Mouse (Mus musculus): ENCODE data around the gene Gucy2d.

Gene Gucy2d

DNA sequence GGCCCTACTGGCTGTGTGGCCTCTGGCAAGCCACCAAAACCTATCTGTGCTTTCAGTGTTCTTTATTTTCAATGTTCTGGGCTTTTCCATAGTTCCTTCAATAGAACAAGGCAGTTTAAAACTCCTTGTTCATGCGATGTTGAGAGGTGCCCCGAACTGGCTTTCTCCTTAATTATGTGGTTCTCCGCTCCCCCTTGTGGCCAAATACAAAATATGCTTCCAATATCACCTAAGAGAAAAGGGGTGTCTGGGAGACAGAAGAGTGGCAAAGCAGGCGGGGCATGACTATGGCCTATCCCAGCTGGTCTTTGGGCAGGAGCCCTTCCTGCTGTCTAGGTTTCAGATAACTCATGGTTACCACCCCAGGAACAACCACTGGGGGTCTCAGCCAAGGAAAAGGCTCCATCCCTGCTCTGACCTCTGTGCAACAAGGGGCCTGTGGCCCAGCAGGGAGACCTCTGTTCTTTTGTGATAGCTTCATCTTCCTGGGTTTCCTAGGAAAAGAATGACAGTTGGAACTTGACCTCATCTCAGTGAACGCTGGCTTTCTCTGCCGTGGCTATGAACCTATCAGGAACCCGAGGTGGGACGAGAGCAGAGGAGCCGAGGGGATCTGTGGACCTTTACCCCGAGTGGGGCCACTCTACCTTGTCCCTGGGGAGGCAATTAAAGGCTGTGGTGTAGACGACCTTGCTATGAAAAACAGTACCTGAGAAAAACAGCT, 7.5 kb downstream of the Gucy2d start:
- DNase-seq, result peak; percentile 45

DNA sequence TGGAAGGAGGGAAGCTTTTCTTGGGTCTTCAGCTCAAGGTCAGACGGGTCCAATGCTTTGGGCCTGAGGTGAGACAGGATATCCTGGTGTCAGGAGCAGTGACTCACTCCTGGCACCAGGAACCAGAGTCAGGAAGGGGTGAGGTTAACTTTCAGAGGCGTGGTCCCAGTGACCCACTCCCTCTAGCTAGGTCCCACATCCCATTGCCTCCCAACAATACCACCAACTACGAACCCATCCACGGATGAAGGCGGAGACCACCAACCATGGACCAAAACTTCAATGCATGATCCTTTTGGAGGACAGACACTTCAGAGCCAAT, 8.1 kb downstream of the Gucy2d start:
- DNase-seq, result no peak

GRCm38 (mm10) chr7:98449696-98450095, 9.5 kb downstream of the Gucy2d start:
- DNase-seq, result no peak

DNA sequence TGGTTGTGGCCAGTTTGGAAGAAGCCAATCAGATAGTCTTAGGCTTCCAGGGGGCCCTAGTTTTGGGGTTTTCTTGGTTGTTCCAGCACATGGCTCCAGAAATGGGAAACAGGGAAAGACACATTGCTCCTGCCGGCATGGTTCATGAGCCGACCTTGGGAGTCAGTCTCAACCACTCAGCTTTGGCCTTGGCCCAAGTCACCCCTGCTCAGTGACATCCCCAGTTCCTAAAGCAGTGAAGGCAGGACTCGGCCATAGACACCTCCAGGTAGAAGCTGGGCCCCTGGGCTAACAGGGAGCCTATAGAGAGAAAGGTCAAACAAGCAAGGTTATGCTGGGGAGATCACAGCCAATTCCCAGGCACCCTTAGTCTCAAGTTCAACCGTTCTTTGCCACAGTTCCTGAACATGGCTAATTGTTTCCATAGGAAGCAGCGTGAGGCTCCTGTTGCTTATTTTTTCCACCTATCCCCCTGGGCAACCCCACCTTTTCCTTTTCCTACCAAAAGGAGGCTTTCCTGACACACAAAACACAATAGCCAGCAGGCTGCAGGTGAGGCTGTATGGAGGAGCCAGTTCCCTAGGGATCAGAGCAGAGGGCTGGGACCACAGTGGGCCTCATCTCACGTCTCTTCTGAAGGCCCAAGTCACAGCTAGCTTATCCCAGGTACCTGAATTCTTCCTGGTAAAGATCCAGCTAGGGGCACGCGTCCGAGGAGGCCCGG, 14.3 kb downstream of the Gucy2d start:
- DNase-seq, result no peak

GRCm38 (mm10) chr7:98460319-98460718, 20.1 kb downstream of the Gucy2d start:
- DNase-seq, result no peak

GRCm38 (mm10) chr7:98469089-98469488, 28.9 kb downstream of the Gucy2d start:
- DNase-seq, result peak; percentile 69

DNA sequence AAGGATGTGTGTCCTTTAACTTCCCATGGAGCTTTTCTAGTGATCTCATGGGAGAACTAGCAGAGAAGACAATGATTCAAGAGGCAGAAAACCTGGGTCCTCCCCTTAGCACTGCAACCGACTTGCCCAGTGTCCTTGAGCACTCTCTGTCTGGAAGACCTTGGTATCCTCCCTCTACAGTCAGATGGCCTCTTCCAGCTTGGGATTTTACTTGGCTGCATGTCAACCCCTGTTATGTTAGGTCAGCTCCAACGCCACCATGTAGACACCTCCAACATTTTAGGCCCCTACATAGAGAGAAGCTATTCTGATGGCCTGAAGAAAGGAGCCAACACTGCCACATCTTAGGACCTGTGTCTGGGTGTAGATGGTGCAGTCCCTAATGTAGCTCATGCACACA, 32.3 kb downstream of the Gucy2d start:
- DNase-seq, result no peak

GRCm38 (mm10) chr7:98474558-98474957, 34.3 kb downstream of the Gucy2d start:
- no peak for DNase-seq

- DNase-seq, result no peak
Measured at GRCm38 (mm10) chr7:98477153-98477552, 36.9 kb downstream of the Gucy2d start.

- no peak for DNase-seq
Measured at GRCm38 (mm10) chr7:98480481-98480880, 40.3 kb downstream of the Gucy2d start.

GRCm38 (mm10) chr7:98481066-98481734, 41.0 kb downstream of the Gucy2d start:
- DNase-seq, result peak; percentile 86

DNA sequence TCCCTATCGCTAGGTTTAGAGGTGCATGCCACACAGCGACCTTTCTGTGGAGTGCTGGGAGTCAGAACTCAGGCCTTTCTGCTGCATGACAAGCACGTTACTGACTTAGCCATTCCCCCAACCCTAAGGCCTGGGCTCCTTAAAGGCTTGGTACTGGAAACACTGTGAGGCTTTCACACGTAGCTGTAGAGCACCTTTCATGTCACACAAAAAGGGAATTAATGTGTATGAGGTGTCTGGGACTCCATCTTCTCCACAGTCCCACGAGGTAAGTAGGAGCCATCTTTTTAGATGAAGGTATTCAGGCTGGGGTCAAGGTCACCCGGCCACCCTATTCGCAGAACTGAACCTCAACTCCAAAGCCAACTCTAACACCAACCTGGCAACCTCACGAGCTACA, 41.6 kb downstream of the Gucy2d start:
- no peak for DNase-seq

- no peak for DNase-seq
Measured at GRCm38 (mm10) chr7:98482551-98483267, 42.5 kb downstream of the Gucy2d start.

GRCm38 (mm10) chr7:98483268-98483607, 43.0 kb downstream of the Gucy2d start:
- DNase-seq, result peak; percentile 19

GRCm38 (mm10) chr7:98484878-98485277, 44.7 kb downstream of the Gucy2d start:
- DNase-seq, result no peak

DNA sequence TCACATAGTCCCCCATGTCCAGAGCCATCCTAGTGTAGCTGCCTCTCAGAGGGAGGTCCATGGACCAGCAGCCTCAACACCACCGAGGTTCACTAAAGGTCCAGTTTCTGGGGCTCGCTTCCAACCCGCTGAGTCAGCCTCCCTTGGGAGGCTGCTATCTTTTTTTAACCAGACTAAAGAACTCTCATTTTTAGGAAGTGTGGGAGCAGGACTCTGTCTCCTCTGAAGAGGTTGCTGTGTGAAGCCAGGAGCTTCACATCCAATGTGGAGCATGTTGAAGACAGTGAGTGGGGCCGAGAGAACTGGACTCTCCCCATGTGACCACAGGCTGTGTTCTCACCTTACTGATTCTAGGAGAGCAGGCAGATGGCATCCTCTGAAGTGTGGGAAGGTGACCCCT, 45.3 kb downstream of the Gucy2d start:
- no peak for DNase-seq

- peak; percentile 87 for DNase-seq
Measured at GRCm38 (mm10) chr7:98486471-98486917, 46.3 kb downstream of the Gucy2d start.

DNA sequence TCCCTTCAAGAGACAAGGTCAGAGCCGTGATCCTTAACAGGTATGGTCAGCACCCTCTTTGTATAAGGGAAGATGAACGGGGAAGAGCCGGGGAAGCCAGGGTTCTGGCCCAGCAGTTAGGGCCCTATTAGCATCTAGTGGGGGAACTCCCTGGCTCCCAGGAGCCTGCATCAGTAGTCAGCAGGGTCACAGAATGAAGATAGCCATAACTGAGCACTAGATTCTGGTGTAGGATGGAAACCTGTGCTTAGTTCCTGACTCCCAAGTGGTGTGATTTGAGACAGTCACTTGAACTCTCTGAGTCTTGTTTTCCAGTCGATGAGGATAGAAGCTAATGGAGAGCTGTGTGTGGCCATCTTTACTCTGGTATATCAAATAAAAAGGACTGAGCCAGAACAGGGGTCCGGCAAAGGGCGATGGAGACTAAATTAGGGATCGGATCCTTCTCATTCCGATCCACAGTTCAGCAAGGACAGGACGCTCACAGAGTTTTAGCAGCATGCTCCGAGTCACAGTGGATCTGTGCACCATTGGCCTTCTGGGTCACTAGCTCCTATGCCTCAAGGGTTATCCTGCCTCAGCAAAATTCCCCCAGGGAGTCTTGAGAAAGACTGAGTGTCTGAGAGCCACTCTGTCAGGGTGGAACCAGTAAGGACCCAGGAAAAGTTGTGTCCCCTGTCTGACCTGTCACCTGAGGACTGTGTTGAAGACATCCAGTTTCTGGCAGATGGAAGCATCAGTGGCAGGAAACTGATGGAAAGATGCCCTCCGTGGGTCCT, 47.2 kb downstream of the Gucy2d start:
- no peak for DNase-seq

DNA sequence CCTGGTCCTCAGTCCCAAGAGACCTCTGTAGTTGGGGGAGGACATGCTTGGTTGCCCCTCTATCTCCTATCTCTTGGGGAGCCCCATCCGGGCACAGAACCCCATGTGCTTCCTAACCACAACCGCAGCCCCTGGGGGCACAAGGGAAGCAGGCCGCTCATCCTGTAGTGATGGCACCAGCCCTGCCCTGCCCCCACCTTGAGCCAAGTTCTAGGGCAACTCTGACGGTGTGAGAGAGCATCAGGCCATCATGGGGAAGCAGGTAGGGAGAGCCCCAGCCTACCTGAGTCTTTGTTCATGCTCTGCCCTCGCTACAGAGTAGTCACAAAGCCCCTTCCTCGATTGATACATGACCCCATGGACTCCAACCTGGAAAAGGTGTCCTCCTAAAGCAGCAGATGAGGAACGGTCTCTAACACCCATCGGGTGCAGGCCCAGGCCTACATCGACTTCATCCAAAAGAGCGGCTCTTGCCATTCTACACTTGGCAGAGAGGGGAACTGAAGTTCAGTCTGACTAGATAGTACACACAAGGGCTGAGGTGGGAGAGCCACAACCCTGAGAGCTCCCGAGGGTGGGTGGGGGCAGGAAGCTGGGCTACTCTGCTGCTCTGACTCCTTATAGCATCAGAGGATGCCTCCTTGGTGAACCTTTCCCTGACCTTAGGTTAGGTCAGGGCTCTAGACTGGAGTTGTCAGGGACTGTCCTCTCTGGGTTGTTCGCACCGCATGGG, 48.3 kb downstream of the Gucy2d start:
- peak; percentile 89 for DNase-seq

GRCm38 (mm10) chr7:98489131-98489530, 48.9 kb downstream of the Gucy2d start, which contains the start of gene Lrrc32:
Gene Lrrc32, plus strand, starts transcription at chr7:98489283.
- peak; percentile 49 for DNase-seq

- peak; percentile 79 for DNase-seq
Measured at GRCm38 (mm10) chr7:98489623-98490084, 49.4 kb downstream of the Gucy2d start.

- no peak for DNase-seq
Measured at GRCm38 (mm10) chr7:98490328-98490727, 50.1 kb downstream of the Gucy2d start.
